Mouse (Mus musculus) ES-E14 (cell line): ENCODE measurements around the gene Cox19. TPM values are rescaled to one million over a fixed set of nuclear protein-coding genes. Genes with fewer than 3 reads are reported as not detected.

Experiments used
- DNase-seq: peaks from one replicate; pipeline ENCODE4 v3.0.0-alpha.2; 2013; ENCODE audit warnings: low read depth, low spot score
- H3K27ac ChIP-seq: 2 replicates; pipeline ENCODE4 v1.5.1; 2012; ENCODE audit warnings: low read depth, mild to moderate bottlenecking, low read length, moderate library complexity, mixed read lengths; ENCODE audit not compliant: poor library complexity, insufficient read depth, severe bottlenecking
- H3K36me3 ChIP-seq: 2 replicates; pipeline ENCODE4 v1.6.1; 2012; ENCODE audit warnings: mild to moderate bottlenecking, low read length, moderate library complexity, mixed read lengths; ENCODE audit not compliant: control insufficient read depth, poor library complexity, insufficient read depth, severe bottlenecking
- H3K4me1 ChIP-seq, 2 experiments: fragments of 150-350 bp in 1 of 2; sonication (generic) in 1 of 2; 2 replicates each; pipeline ENCODE4 v1.6.1; 2012; ENCODE audit warnings: low read length in 2 of 2, mild to moderate bottlenecking in 1 of 2, mixed read lengths in 1 of 2; ENCODE audit not compliant: control insufficient read depth in 2 of 2, insufficient read depth in 2 of 2, poor library complexity in 1 of 2
- H3K4me3 ChIP-seq, 2 experiments: fragments of 150-350 bp in 1 of 2; sonication (generic) in 1 of 2; 2 replicates each; pipeline ENCODE4 v1.5.1; 2012; ENCODE audit warnings: low read length in 2 of 2, low read depth in 1 of 2, mild to moderate bottlenecking in 1 of 2, mixed read lengths in 1 of 2; ENCODE audit not compliant: insufficient read depth in 1 of 2, poor library complexity in 1 of 2, severe bottlenecking in 1 of 2
- H3K9ac ChIP-seq: 2 replicates; pipeline ENCODE4 v1.6.1; 2012; ENCODE audit warnings: low read depth, mild to moderate bottlenecking, low read length, mixed read lengths; ENCODE audit not compliant: poor library complexity, insufficient read depth, severe bottlenecking
- H3K9me3 ChIP-seq: fragments of 150-350 bp; sonication (generic); 2 replicates; pipeline ENCODE4 v1.6.1; 2012; ENCODE audit warnings: low read depth, mild to moderate bottlenecking, low read length; ENCODE audit not compliant: control insufficient read depth, insufficient read depth
- CHD2 ChIP-seq: IDR thresholded peaks from 2 replicates; pipeline ENCODE4 v1.6.1; 2014; ENCODE audit warnings: mild to moderate bottlenecking, low read depth, low read length, inconsistent platforms
- HCFC1 ChIP-seq: IDR thresholded peaks from 2 replicates; pipeline ENCODE4 v1.6.1; 2012; ENCODE audit warnings: low read length, inconsistent platforms, borderline replicate concordance; ENCODE audit not compliant: insufficient read depth
- MAFK ChIP-seq: IDR thresholded peaks from 2 replicates; pipeline ENCODE4 v1.6.1; 2014; ENCODE audit warnings: mild to moderate bottlenecking, low read depth, low read length, inconsistent platforms; ENCODE audit not compliant: insufficient read depth
- ZC3H11A ChIP-seq: IDR thresholded peaks from 2 replicates; pipeline ENCODE4 v1.6.1; 2012; ENCODE audit warnings: low read depth, mild to moderate bottlenecking, inconsistent platforms, low read length, borderline replicate concordance
- ZNF384 ChIP-seq: IDR thresholded peaks from 2 replicates; pipeline ENCODE4 v1.6.1; 2012; ENCODE audit warnings: low read depth, low read length, inconsistent platforms
- in situ Hi-C, 2 experiments: fragments of 600-800 bp; cut with MboI; formaldehyde crosslinking; loops; one replicate each; pipeline ENCODE4 v1.15.1; 2025; ENCODE audit warnings: low sequenced_read_pairs in 2 of 2, inconsistent platforms in 1 of 2; ENCODE audit not compliant: unreplicated experiment in 2 of 2
- total RNA-seq: library from RNA; depleted of rRNA; stranded (reverse); fragments of 300-350 nt; gene quantifications from 2 replicates; pipeline ENCODE4 v1.2.3, GENCODE M21; 2012

Cox19 gene
- total RNA-seq, 1 experiment = 26.6 TPM

DNA sequence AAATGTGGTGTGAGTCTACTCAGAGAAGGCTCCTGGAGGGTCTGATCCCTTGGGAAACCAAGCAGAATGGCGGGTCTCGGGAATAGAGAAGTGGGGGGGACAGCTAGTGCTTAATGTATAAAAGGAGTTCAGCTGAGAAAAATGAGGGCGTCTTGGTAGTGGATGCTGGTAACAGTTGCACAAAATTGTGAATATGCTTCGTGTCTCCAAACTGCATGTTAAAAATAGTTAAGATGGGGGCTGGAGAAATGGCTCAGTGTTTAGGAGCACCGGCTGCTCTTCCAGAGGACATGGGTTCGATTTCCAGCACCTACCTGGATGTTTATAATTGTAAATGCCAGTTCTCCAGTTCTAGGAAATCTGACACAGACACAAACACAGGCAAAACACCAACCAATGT is 29.9 kb downstream of the Cox19 start:
- H3K9ac ChIP-seq = no peak overlapping the region
- H3K27ac ChIP-seq = no peak overlapping the region
- in situ Hi-C loops = no loop called here
- peaks cover 0 to 20% of the 10 kb centered on the region in 2 experiments; a peak in 1 of 4 replicates for H3K4me1 ChIP-seq
- DNase-seq = no peak
- no peak overlapping the region for H3K4me3 ChIP-seq
- no peaks in the 10 kb centered on the region for H3K9me3 ChIP-seq
- no peaks in the 10 kb centered on the region for H3K36me3 ChIP-seq
- TF ChIP-seq HCFC1 (no peak), MAFK (no peak), CHD2 (no peak), ZC3H11A (no peak)

DNA sequence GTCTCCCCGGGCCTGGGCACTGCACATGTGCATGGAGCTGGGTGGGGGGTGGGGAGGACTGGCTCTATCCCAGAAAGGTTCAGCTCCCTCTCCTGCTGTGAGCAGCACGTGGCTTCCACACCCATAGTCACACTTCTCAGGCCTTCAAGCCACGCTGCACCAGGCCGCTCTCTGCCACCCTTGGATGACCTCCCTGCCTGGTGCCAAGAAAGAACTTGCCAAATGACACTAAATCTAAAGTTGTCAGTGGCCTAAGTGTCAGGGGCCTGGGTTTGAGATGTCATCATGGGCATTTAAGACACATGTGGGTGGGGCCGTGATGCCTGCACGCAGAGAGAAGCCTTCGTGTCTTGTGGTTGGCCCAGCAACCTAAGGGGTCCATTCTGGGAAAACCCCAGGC is 30.8 kb downstream of the Cox19 start:
- in situ Hi-C loops = no loop called here
- TF ChIP-seq HCFC1 (no peak), ZNF384 (no peak), ZC3H11A (no peak), CHD2 (no peak), MAFK (no peak)

GRCm38 (mm10) chr5:139317751-139318504 is 33.3 kb downstream of the Cox19 start:
- no peaks in the 10 kb centered on the region for H3K9me3 ChIP-seq
- DNase-seq = peak; percentile 13
- peak overlapping the region in 1 of 2 experiments; percentile 55; a peak in 3 of 4 replicates for H3K4me3 ChIP-seq
- H3K4me1 ChIP-seq = peaks cover 0 to 20% of the 10 kb centered on the region in 2 experiments; a peak in 2 of 4 replicates
- H3K9ac ChIP-seq = peak overlapping the region; percentile 35; the same call in 1 of the 2 replicates
- no peak overlapping the region; the same call in 1 of the 2 replicates for H3K27ac ChIP-seq
- in situ Hi-C loops = no loop called here
- TF ChIP-seq MAFK (no peak), CHD2 (peak; percentile 72; the same call in 1 of the 2 replicates)
- H3K36me3 ChIP-seq = no peaks in the 10 kb centered on the region

More for the DNA sequence above, 30.8 kb downstream of the Cox19 start:
- H3K4me1 ChIP-seq = peaks cover 0 to 15% of the 10 kb centered on the region in 2 experiments; a peak in 1 of 4 replicates
- no peaks in the 10 kb centered on the region for H3K9me3 ChIP-seq
- H3K36me3 ChIP-seq = no peaks in the 10 kb centered on the region
- no peak overlapping the region for H3K4me3 ChIP-seq
- no peak for DNase-seq
- no peak overlapping the region for H3K9ac ChIP-seq
- H3K27ac ChIP-seq = no peak overlapping the region; the same call in 1 of the 2 replicates

DNA sequence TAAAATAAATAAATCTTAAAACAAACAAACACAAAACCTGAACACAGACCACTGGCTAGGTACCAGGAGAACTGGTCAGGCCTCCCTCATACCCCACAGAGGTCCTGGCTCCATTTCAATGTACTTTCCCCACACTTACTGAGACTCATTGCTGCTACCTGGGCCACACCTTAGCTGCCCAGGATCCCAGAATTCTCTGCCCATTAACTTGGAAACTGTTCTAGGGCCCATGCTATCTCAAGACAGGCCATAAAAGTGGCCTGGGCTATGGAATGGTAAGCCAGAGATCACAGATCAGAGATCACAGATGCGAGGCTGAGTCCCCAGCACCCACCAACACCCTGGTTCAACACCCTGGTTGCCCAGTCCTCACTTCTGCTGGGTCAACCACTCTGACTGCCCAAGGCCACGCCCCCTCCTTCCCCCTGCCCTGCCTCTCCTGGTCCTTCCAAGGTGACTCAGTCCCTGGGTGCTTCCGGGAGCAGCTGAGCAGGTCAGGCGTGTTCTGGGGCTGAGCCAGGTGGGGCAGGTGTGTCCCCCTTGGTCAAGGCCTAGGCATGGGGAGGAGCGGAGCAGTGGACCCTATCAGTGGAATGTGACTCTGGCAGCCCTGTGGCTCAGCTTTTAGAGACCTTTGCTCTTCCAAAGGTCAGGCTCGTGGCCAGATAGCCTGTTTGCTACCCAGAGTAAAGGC is 34.1 kb downstream of the Cox19 start:
- Histone ChIP-seq H3K27ac (no peak overlapping the region), H3K4me1 (peaks cover 0 to 20% of the 10 kb centered on the region in 2 experiments; a peak in 2 of 4 replicates), H3K36me3 (no peaks in the 10 kb centered on the region), H3K4me3 (peak overlapping the region in 1 of 2 experiments; percentile 55; a peak in 1 of 4 replicates), H3K9ac (no peak overlapping the region), H3K9me3 (no peaks in the 10 kb centered on the region)
- TF ChIP-seq HCFC1 (no peak), MAFK (no peak), ZC3H11A (no peak), ZNF384 (no peak), CHD2 (no peak)
- DNase-seq = no peak
- in situ Hi-C loops = no loop called here
